Mouse (Mus musculus) layer of hippocampus, postnatal 25 days (tissue): ENCODE data around the gene Olfr432. TPM values are rescaled to one million over a fixed set of nuclear protein-coding genes. Genes with fewer than 3 reads are reported as not detected.

Experiments used
- total RNA-seq, 2 experiments: library from RNA; stranded (reverse); gene quantifications; 2 replicates each; pipeline ENCODE4 v1.2.3; 2021

Gene Olfr432
- total RNA-seq, 2 experiments from 2014 or later: not detected

Other genes with a start within 250 kb of the Olfr432 start
- not detected for gene Ifi211, start 136.2 kb upstream of the Olfr432 start, total RNA-seq
- 10 to 100 TPM in 1 of 2 experiments, 1 to 10 TPM in 1; 9.9 to 12.0 TPM for gene Mndal, start 106.7 kb upstream of the Olfr432 start, total RNA-seq
- 1 to 10 TPM; 4.8 to 6.3 TPM for gene Ifi203, start 106.5 kb upstream of the Olfr432 start, total RNA-seq
- not detected for gene Ifi202b, start 66.5 kb upstream of the Olfr432 start, total RNA-seq
- not detected for gene Ifi205, start 17.4 kb upstream of the Olfr432 start, total RNA-seq
- not detected for gene Olfr433, start 8.5 kb upstream of the Olfr432 start, total RNA-seq
- not detected for gene Olfr430, start 17.4 kb downstream of the Olfr432 start, total RNA-seq
- not detected for gene Olfr429, start 35.1 kb downstream of the Olfr432 start, total RNA-seq
- not detected for gene Olfr427, start 47.7 kb downstream of the Olfr432 start, total RNA-seq
- not detected for gene Olfr231, start 72.0 kb downstream of the Olfr432 start, total RNA-seq
- not detected for gene Olfr424, start 82.3 kb downstream of the Olfr432 start, total RNA-seq
- not detected for gene Olfr420, start 106.4 kb downstream of the Olfr432 start, total RNA-seq
- under 1 TPM; 0.07 to 0.12 TPM for gene Spta1, start 123.6 kb downstream of the Olfr432 start, total RNA-seq
- gene Olfr419, start 202.9 kb downstream of the Olfr432 start, total RNA-seq: not detected